Mouse (Mus musculus) fat pad, adult 2 months (tissue): ENCODE results near the gene Nt5c2.
A peak's percentile ranks its signal among the peaks of the same experiment; 100 is the strongest.

Source experiments
- DNase-seq: peaks from one replicate; pipeline ENCODE4 v3.0.0-alpha.2; 2011; ENCODE audit warnings: low read depth, low spot score; ENCODE audit errors: extremely low read depth

Nt5c2 gene

DNA sequence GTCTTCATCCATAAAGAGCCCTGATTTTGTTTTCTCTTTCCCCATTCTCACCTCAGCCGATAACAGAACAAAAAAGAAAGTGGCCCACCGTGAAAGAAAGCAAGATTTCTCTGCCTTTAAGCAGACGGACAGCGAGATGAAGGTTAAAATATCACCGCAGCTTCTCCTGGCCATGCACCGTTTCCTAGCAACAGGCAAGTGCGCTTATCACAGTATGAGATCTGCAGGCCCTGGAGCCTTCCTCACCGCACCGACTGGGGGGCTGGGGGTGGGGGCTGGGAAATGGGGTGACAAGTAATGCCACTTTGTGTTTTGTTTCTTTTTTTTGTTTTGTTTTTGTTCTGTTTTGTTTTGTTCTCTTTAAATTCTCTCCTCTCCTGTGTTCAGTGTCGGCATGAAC is 158.2 kb downstream of the Nt5c2 start:
- no peak for DNase-seq

DNA sequence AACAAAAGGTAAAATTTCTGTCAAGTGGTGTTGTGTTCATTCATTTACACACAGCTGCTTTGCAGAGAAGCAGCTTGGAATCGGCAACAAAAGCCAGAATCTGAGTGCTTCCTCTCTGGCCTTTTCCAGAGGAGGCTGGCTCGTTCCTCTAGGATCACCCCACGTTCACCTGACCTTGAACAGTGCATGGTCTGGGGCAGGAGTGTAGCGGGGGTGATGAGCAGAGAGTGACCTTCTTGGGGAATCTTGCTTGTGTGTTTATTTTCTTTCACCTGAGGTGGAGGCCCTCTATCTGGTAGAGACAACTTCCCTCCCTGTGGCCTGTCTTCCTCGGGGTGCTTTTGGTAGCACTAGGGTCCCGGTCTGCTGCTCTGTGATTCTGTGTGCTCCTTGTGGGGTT is 158.7 kb downstream of the Nt5c2 start:
- no peak for DNase-seq

GRCm38 (mm10) chr19:46849443-46849997 is 165.4 kb downstream of the Nt5c2 start:
- DNase-seq, result no peak

GRCm38 (mm10) chr19:46848381-46849268 is 166.3 kb downstream of the Nt5c2 start:
- DNase-seq, result no peak

DNA sequence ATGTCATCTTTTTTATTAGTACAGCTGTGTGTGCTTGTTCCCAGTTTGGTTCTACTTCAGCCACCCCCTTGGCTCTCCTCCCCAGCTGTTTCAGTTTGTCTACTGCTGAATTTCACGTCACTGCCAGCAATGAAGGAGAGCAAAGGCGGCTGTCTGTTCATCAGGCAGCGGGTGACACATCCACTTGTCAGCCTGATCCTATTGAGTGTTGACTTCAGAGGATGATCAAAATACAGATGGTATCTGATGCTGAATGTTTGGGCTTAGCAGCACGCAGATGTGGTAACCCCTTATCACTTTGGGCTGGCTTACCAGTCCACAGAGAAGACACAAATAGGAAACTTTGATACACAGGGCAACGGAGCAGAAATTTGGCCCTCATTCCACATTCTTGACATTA is 168.5 kb downstream of the Nt5c2 start:
- no peak for DNase-seq

- DNase-seq, result no peak
These were observed 168.9 kb downstream of the Nt5c2 start for GRCm38 (mm10) chr19:46846056-46846455.

GRCm38 (mm10) chr19:46843030-46843429 is 171.9 kb downstream of the Nt5c2 start:
- DNase-seq, result no peak

- DNase-seq, result peak; percentile 7
These were observed 173.9 kb downstream of the Nt5c2 start for GRCm38 (mm10) chr19:46841016-46841415.

- DNase-seq, result no peak
These were observed 177.5 kb downstream of the Nt5c2 start for GRCm38 (mm10) chr19:46837290-46838079.

DNA sequence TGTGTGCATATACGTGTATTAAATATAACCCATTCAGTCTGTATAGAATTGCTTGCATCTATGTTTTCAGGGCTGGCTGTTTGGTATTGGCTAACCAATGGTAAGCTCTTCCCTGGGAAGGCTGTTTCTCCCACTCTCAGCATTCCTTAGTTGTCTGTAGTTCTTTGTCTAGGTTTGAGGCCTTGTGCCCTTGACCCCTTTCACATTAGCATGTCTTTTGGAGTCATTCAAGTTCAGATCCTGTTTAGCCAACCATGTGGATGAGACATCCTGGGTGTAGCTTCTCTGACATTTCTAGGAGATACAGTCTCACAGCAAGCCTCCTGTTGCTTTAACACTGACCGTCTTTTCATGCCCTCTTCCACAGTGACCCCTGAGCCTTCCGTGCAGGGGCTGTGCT is 178.9 kb downstream of the Nt5c2 start:
- no peak for DNase-seq

- no peak for DNase-seq
These were observed 179.6 kb downstream of the Nt5c2 start for GRCm38 (mm10) chr19:46835339-46835738.

GRCm38 (mm10) chr19:46834301-46834700 is 180.7 kb downstream of the Nt5c2 start:
- DNase-seq, result no peak
